Mouse (Mus musculus) small intestine, adult 2 months (tissue): ENCODE data around the gene Yae1d1. TPM values are rescaled to one million over a fixed set of nuclear protein-coding genes. Genes with fewer than 3 reads are reported as not detected.
A peak's percentile ranks its signal among the peaks of the same experiment; 100 is the strongest.
"Not testable (repeated sequence)": the region's sequence is repeated elsewhere in the genome, so short reads cannot be mapped to it uniquely, and the experiment has no call there.

Experiments used
- H3K27ac ChIP-seq: fragments of 200-500 bp; 2 replicates; pipeline ENCODE4 v1.5.1; 2012; ENCODE audit warnings: low read depth, low read length, control low read depth, inconsistent platforms; ENCODE audit not compliant: insufficient read depth
- H3K27me3 ChIP-seq: fragments of 200-500 bp; 2 replicates; pipeline ENCODE4 v1.6.1; 2012; ENCODE audit warnings: mild to moderate bottlenecking, moderate library complexity, low read length, inconsistent platforms; ENCODE audit not compliant: control insufficient read depth, insufficient read depth
- H3K36me3 ChIP-seq: fragments of 200-500 bp; 2 replicates; pipeline ENCODE4 v1.6.1; 2012; ENCODE audit warnings: mild to moderate bottlenecking, low read length, control low read depth, inconsistent platforms; ENCODE audit not compliant: control insufficient read depth, insufficient read depth
- H3K4me1 ChIP-seq: fragments of 200-500 bp; 2 replicates; pipeline ENCODE4 v1.6.1; 2012; ENCODE audit warnings: low read length, inconsistent platforms, mixed read lengths; ENCODE audit not compliant: control insufficient read depth, insufficient read depth, insufficient read length
- H3K4me3 ChIP-seq: fragments of 200-500 bp; 2 replicates; pipeline ENCODE4 v1.5.1; 2012; ENCODE audit warnings: low read depth, mild to moderate bottlenecking, control low read depth, inconsistent platforms, low read length, moderate library complexity
- CTCF ChIP-seq: fragments of 200-500 bp; IDR thresholded peaks from 2 replicates; pipeline ENCODE4 v1.5.1; 2012; ENCODE audit warnings: low read depth, mild to moderate bottlenecking, control low read depth, inconsistent platforms, low read length, moderate library complexity, mixed read lengths; ENCODE audit not compliant: insufficient replicate concordance, insufficient read length; ENCODE audit errors: extremely low read depth
- POLR2A ChIP-seq: fragments of 200-500 bp; IDR thresholded peaks from 2 replicates; pipeline ENCODE4 v1.6.1; 2012; ENCODE audit warnings: low read depth, mild to moderate bottlenecking, control low read depth, inconsistent platforms, low read length, moderate library complexity
- WGBS: fragments of 180-500 bp; shearing (Covaris S2); methylation state at CpG from one replicate; pipeline ENCODE4 v1.1.7; 2018; 5-methylcytosine and 5-hydroxymethylcytosine counted together
- polyA plus RNA-seq: library from polyadenylated mRNA; depleted of rRNA; stranded (reverse); fragments of >200 nt; gene quantifications from 2 replicates; pipeline ENCODE4 v1.2.3, GENCODE M21; 2012; rRNA removed

Gene Yae1d1
- polyA plus RNA-seq, 1 experiment = 1.8 TPM

DNA sequence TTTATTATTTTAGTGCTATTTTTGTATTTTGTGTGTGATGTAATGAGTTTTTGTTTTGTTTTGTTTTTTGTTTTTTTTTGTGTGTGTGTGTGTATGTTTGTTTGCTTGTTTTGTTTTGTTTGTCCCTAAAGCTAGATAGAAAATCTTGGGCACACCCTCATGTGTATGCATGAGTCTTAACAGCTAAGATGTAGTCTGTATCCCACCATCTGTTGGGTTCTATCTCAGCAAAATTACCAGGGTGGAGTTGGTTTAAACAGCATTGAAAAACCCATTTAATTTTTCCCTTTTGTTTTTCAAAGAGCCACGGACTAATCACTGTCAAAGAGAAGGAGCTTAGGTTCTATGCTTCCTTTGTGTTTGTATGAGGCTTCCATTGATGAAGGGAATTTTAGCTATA is 38.9 kb downstream of the Yae1d1 start:
- Histone ChIP-seq H3K27me3 (0 out of 2 replicates have a peak, but pooled peaks cover 2% of the 10 kb centered on the region), H3K4me3 (no peak overlapping the region), H3K27ac (no peak overlapping the region), H3K4me1 (no peaks in the 10 kb centered on the region), H3K36me3 (no peaks in the 10 kb centered on the region)
- 66% methylated on average over 1 of the region's 1 CpGs for WGBS
- no peak for TF ChIP-seq POLR2A
- TF ChIP-seq CTCF = no peak

GRCm38 (mm10) chr13:17950581-17950980 is 42.6 kb downstream of the Yae1d1 start:
- WGBS = 89% methylated on average over 8 of the region's 8 CpGs

GRCm38 (mm10) chr13:17949555-17949954 is 43.6 kb downstream of the Yae1d1 start:
- TF ChIP-seq POLR2A (no peak), CTCF (no peak)
- 0 out of 2 replicates have a peak, but pooled peaks cover 2% of the 10 kb centered on the region for H3K27me3 ChIP-seq
- H3K36me3 ChIP-seq = no peaks in the 10 kb centered on the region

More at GRCm38 (mm10) chr13:17950581-17950980, 42.6 kb downstream of the Yae1d1 start:
- H3K4me1 ChIP-seq, H3K4me3 ChIP-seq, H3K27me3 ChIP-seq, H3K27ac ChIP-seq, H3K36me3 ChIP-seq: not testable (repeated sequence)

GRCm38 (mm10) chr13:17944078-17944917 is 48.9 kb downstream of the Yae1d1 start, which contains the start of gene Rala:
Gene Rala (minus strand): TSS chr13:17944239.
- H3K27ac ChIP-seq = peak within 1 kb of the TSS; percentile 99
- TF ChIP-seq CTCF = no peak
- peak; percentile 93 for TF ChIP-seq POLR2A
- H3K4me3 ChIP-seq = peak within 1 kb of the TSS; percentile 75
- WGBS = 5% methylated on average over 69 of the region's 69 CpGs
- no peaks in the 10 kb centered on the region; the same call in 1 of the 2 replicates for H3K36me3 ChIP-seq
- H3K27me3 ChIP-seq = no peaks in the 10 kb centered on the region
- peaks cover 2% of the 10 kb centered on the region; the same call in 1 of the 2 replicates for H3K4me1 ChIP-seq

More at GRCm38 (mm10) chr13:17949555-17949954, 43.6 kb downstream of the Yae1d1 start:
- no peak overlapping the region for H3K4me3 ChIP-seq
- H3K4me1 ChIP-seq = no peaks in the 10 kb centered on the region
- 78% methylated on average over 18 of the region's 18 CpGs for WGBS
- no peak overlapping the region for H3K27ac ChIP-seq

DNA sequence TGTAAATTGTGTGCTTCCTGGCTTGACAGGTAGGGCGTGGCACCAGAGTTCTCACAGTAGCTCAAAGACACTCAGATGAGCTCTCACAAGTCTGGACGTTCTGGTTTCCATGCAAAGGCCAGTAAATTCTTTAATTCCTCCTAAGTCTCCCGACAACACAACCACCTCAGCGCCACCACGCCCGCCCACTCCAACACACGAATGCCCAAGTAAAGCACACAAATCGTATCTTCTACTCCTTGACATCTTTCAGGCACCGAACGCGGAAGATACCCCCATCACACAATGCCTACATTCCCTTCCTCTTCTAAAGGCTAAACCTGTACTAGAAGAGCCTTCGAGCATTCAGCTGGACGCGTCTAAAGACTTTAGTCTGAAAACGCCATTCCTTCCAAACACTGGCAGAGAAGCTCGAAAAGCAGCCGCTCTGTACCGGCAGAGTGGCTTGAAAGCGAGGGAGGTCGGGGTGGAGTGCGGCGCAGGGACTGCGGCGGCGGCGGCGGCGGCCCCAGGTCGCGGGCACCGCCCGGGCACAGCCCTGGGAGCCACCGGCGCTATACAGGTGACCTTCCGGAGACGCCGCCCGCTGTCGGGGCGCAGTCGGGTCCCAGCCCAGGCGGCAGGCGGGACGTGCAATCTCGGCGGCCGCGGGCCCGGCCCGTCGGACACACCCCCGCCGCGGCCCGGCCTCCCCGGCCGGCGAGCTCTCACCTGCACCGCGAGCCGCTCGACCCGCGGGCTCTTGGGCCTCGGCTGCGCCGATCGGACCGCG is 49.7 kb downstream of the Yae1d1 start:
- Histone ChIP-seq H3K4me1 (peaks cover 2% of the 10 kb centered on the region; the same call in 1 of the 2 replicates), H3K4me3 (peak overlapping the region; percentile 75), H3K27ac (peak overlapping the region; percentile 99), H3K36me3 (no peaks in the 10 kb centered on the region; the same call in 1 of the 2 replicates), H3K27me3 (no peaks in the 10 kb centered on the region)
- TF ChIP-seq POLR2A = no peak
- 1% methylated on average over 69 of the region's 70 CpGs for WGBS

DNA sequence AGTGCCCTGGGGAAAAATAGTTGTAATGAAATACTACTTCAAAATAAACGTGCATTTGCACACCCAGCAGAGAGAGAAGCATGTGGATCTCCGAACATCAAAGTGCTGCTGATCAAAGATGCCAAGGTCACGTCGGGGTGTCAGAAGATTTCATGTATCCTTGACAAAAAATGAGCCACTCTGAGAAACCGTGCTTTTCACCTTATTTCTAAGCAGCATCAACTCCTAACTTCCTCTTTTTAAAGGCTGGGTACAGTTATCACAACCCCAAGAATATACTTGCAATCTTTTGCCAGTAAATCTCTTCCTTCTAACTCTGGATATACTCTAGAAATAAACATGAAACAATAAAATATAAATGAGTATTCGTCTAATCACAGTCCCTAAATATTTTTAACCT is 50.8 kb downstream of the Yae1d1 start:
- Histone ChIP-seq H3K4me1 (peaks cover 2% of the 10 kb centered on the region; the same call in 1 of the 2 replicates), H3K36me3 (no peaks in the 10 kb centered on the region; the same call in 1 of the 2 replicates), H3K27me3 (no peaks in the 10 kb centered on the region), H3K4me3 (no peak overlapping the region), H3K27ac (no peak overlapping the region)
- TF ChIP-seq POLR2A (no peak), CTCF (no peak)
- 70% methylated on average over 6 of the region's 6 CpGs for WGBS

Other genes starting within 250 kb of the Yae1d1 start
- 30.3 and 66.0 TPM in 2 replicates for gene Cdk13, start 188.3 kb downstream of the Yae1d1 start, polyA plus RNA-seq
- gene Rala, start 49.1 kb downstream of the Yae1d1 start, polyA plus RNA-seq = 9.0 and 14.1 TPM in 2 replicates